Mouse (Mus musculus): Measurements from ENCODE around the gene Fnbp1.
"Not testable (repeated sequence)": the region's sequence is repeated elsewhere in the genome, so short reads cannot be mapped to it uniquely, and the experiment has no call there.

Gene Fnbp1

GRCm38 (mm10) chr2:31172536-31172935 is 30.7 kb upstream of the Fnbp1 start:
- peaks cover 75% of the 10 kb centered on the region for H3K4me1 ChIP-seq (replicated peaks; ENCODE audit: low read depth, low read length)
- no peaks in the 10 kb centered on the region for H3K27me3 ChIP-seq (ENCODE audit: insufficient read depth, low read length)
- no peaks in the 10 kb centered on the region for H3K9me3 ChIP-seq (ENCODE audit: low read length)
- TF ChIP-seq POU5F1 (IDR thresholded peaks at IDR 0.05; ENCODE audit: borderline replicate concordance, low read length): no peak
- TF ChIP-seq CTCF (conservative IDR thresholded peaks at IDR 0.05; ENCODE audit: low read length): peak; percentile 22; the same call in 1 of the 2 replicates
- no peak for TF ChIP-seq NANOG (IDR thresholded peaks at IDR 0.05; ENCODE audit: borderline replicate concordance, low read length)
- peaks cover 100% of the 10 kb centered on the region for H3K36me3 ChIP-seq (ENCODE audit: insufficient read depth, low read length)
- no peak overlapping the region for H3K4me3 ChIP-seq (replicated peaks; ENCODE audit: low read length)

GRCm38 (mm10) chr2:31172001-31172400 is 30.2 kb upstream of the Fnbp1 start:
- Histone ChIP-seq H3K9me3 (ENCODE audit: low read length) (no peaks in the 10 kb centered on the region), H3K4me1 (replicated peaks; ENCODE audit: low read depth, low read length) (peaks cover 75% of the 10 kb centered on the region), H3K4me3 (replicated peaks; ENCODE audit: low read length) (no peak overlapping the region), H3K27me3 (ENCODE audit: insufficient read depth, low read length) (no peaks in the 10 kb centered on the region), H3K36me3 (ENCODE audit: insufficient read depth, low read length) (peaks cover 100% of the 10 kb centered on the region)
- TF ChIP-seq CTCF (conservative IDR thresholded peaks at IDR 0.05; ENCODE audit: low read length) (no peak), POU5F1 (IDR thresholded peaks at IDR 0.05; ENCODE audit: borderline replicate concordance, low read length) (no peak), NANOG (IDR thresholded peaks at IDR 0.05; ENCODE audit: borderline replicate concordance, low read length) (no peak)

GRCm38 (mm10) chr2:31170164-31170563 is 28.4 kb upstream of the Fnbp1 start:
- no peak for TF ChIP-seq CTCF (conservative IDR thresholded peaks at IDR 0.05; ENCODE audit: low read length)
- TF ChIP-seq NANOG (IDR thresholded peaks at IDR 0.05; ENCODE audit: borderline replicate concordance, low read length): no peak
- TF ChIP-seq POU5F1 (IDR thresholded peaks at IDR 0.05; ENCODE audit: borderline replicate concordance, low read length): no peak
- H3K36me3 ChIP-seq (ENCODE audit: insufficient read depth, low read length): peaks cover 88% of the 10 kb centered on the region
- H3K4me3 ChIP-seq (replicated peaks; ENCODE audit: low read length): no peak overlapping the region

GRCm38 (mm10) chr2:31169001-31169400 is 27.2 kb upstream of the Fnbp1 start:
- Histone ChIP-seq H3K36me3 (ENCODE audit: insufficient read depth, low read length) (peaks cover 76% of the 10 kb centered on the region), H3K9me3 (ENCODE audit: low read length) (no peaks in the 10 kb centered on the region)
- TF ChIP-seq NANOG (IDR thresholded peaks at IDR 0.05; ENCODE audit: borderline replicate concordance, low read length): no peak
- no peak for TF ChIP-seq CTCF (conservative IDR thresholded peaks at IDR 0.05; ENCODE audit: low read length)
- TF ChIP-seq POU5F1 (IDR thresholded peaks at IDR 0.05; ENCODE audit: borderline replicate concordance, low read length): no peak

More at GRCm38 (mm10) chr2:31170164-31170563, 28.4 kb upstream of the Fnbp1 start:
- Histone ChIP-seq H3K4me1 (replicated peaks; ENCODE audit: low read depth, low read length) (peaks cover 85% of the 10 kb centered on the region), H3K27me3 (ENCODE audit: insufficient read depth, low read length) (no peaks in the 10 kb centered on the region), H3K9me3 (ENCODE audit: low read length) (no peaks in the 10 kb centered on the region)

GRCm38 (mm10) chr2:31167571-31167970 is 25.8 kb upstream of the Fnbp1 start:
- Histone ChIP-seq H3K36me3 (ENCODE audit: insufficient read depth, low read length) (peaks cover 62% of the 10 kb centered on the region), H3K4me1 (replicated peaks; ENCODE audit: low read depth, low read length) (peaks cover 97% of the 10 kb centered on the region)
- H3K9me3 ChIP-seq (ENCODE audit: low read length); H3K27me3 ChIP-seq (ENCODE audit: insufficient read depth, low read length); H3K4me3 ChIP-seq (replicated peaks; ENCODE audit: low read length): not testable (repeated sequence)

More at GRCm38 (mm10) chr2:31169001-31169400, 27.2 kb upstream of the Fnbp1 start:
- Histone ChIP-seq H3K27me3 (ENCODE audit: insufficient read depth, low read length) (no peaks in the 10 kb centered on the region), H3K4me3 (replicated peaks; ENCODE audit: low read length) (peak overlapping the region; percentile 14), H3K4me1 (replicated peaks; ENCODE audit: low read depth, low read length) (peaks cover 96% of the 10 kb centered on the region)

- Histone ChIP-seq H3K36me3 (ENCODE audit: insufficient read depth, low read length) (peaks cover 42% of the 10 kb centered on the region), H3K4me3 (replicated peaks; ENCODE audit: low read length) (peak overlapping the region; percentile 60), H3K9me3 (ENCODE audit: low read length) (no peaks in the 10 kb centered on the region), H3K4me1 (replicated peaks; ENCODE audit: low read depth, low read length) (peaks cover 95% of the 10 kb centered on the region), H3K27me3 (ENCODE audit: insufficient read depth, low read length) (no peaks in the 10 kb centered on the region)
- TF ChIP-seq CTCF (conservative IDR thresholded peaks at IDR 0.05; ENCODE audit: low read length) (no peak), POU5F1 (IDR thresholded peaks at IDR 0.05; ENCODE audit: borderline replicate concordance, low read length) (no peak), NANOG (IDR thresholded peaks at IDR 0.05; ENCODE audit: borderline replicate concordance, low read length) (no peak)
These were observed 23.7 kb upstream of the Fnbp1 start for GRCm38 (mm10) chr2:31165529-31165928.

- TF ChIP-seq NANOG (IDR thresholded peaks at IDR 0.05; ENCODE audit: borderline replicate concordance, low read length) (no peak), POU5F1 (IDR thresholded peaks at IDR 0.05; ENCODE audit: borderline replicate concordance, low read length) (no peak), CTCF (conservative IDR thresholded peaks at IDR 0.05; ENCODE audit: low read length) (no peak)
These were observed 23.1 kb upstream of the Fnbp1 start for GRCm38 (mm10) chr2:31164841-31165455.

GRCm38 (mm10) chr2:31163361-31164118 is 21.7 kb upstream of the Fnbp1 start:
- Histone ChIP-seq H3K27me3 (ENCODE audit: insufficient read depth, low read length) (no peaks in the 10 kb centered on the region), H3K9me3 (ENCODE audit: low read length) (no peaks in the 10 kb centered on the region), H3K36me3 (ENCODE audit: insufficient read depth, low read length) (peaks cover 37% of the 10 kb centered on the region), H3K4me1 (replicated peaks; ENCODE audit: low read depth, low read length) (peaks cover 95% of the 10 kb centered on the region), H3K4me3 (replicated peaks; ENCODE audit: low read length) (peak overlapping the region; percentile 60)
- peak; percentile 97 for TF ChIP-seq NANOG (IDR thresholded peaks at IDR 0.05; ENCODE audit: borderline replicate concordance, low read length)
- TF ChIP-seq CTCF (conservative IDR thresholded peaks at IDR 0.05; ENCODE audit: low read length): no peak
- no peak for TF ChIP-seq POU5F1 (IDR thresholded peaks at IDR 0.05; ENCODE audit: borderline replicate concordance, low read length)

More at GRCm38 (mm10) chr2:31164841-31165455, 23.1 kb upstream of the Fnbp1 start:
- H3K4me1 ChIP-seq (replicated peaks; ENCODE audit: low read depth, low read length): peaks cover 95% of the 10 kb centered on the region
- H3K9me3 ChIP-seq (ENCODE audit: low read length): no peaks in the 10 kb centered on the region
- H3K27me3 ChIP-seq (ENCODE audit: insufficient read depth, low read length): no peaks in the 10 kb centered on the region
- H3K4me3 ChIP-seq (replicated peaks; ENCODE audit: low read length): peak overlapping the region; percentile 60
- H3K36me3 ChIP-seq (ENCODE audit: insufficient read depth, low read length): peaks cover 39% of the 10 kb centered on the region

All from E14TG2a.4 (cell line).